Comparison of ENCODE assay signal across 28 mouse cellular contexts in genomic region chr2:38191601-38192000, GRCm38 (mm10).
A peak's percentile ranks its signal among the peaks of the same experiment; 100 is the strongest.
DNase-seq lines count a peak whose midpoint lies in the region; ATAC-seq and TF ChIP-seq lines count a peak whose summit lies in the region.
"Had no signal": no experiment of that assay in that cellular context is flagged by ENCODE, and none has a peak within 500 bp of the region (broad histone marks: within the 10 kb centered on the region; RNA-seq: fewer than 3 reads in every experiment).

No protein-coding gene starts in this region.

- H3K9me3 ChIP-seq in stomach, embryonic 15.5 days = no peaks in the 10 kb centered on the region
- H3K9me3 ChIP-seq in stomach, postnatal 0 days (ENCODE audit: control insufficient read depth, low read length) = no peaks in the 10 kb centered on the region
- H3K9me3 ChIP-seq in liver, embryonic 15.5 days (replicated peaks) = no peaks in the 10 kb centered on the region
- H3K9me3 ChIP-seq: heart, embryonic 13.5 days; hindbrain, embryonic 10.5 days; hindbrain, embryonic 15.5 days; kidney, embryonic 15.5 days; neural tube, embryonic 13.5 days had no signal

- no peak overlapping the region for H3K27ac ChIP-seq in stomach, embryonic 15.5 days
- no peak overlapping the region for H3K27ac ChIP-seq in stomach, postnatal 0 days (replicated peaks)
- peak overlapping the region; percentile 84 for H3K27ac ChIP-seq in liver, embryonic 15.5 days (replicated peaks)
- H3K27ac ChIP-seq: heart, embryonic 13.5 days; hindbrain, embryonic 10.5 days; hindbrain, embryonic 15.5 days; kidney, embryonic 15.5 days; layer of hippocampus, adult 2 months; left cerebral cortex, adult 2 months; neural tube, embryonic 13.5 days had no signal

- no peak for TF ChIP-seq CTCF in stomach, postnatal 0 days (IDR thresholded peaks at IDR 0.05; ENCODE audit: low read depth)

- H3K9ac ChIP-seq in stomach, embryonic 15.5 days = no peak overlapping the region
- H3K9ac ChIP-seq in stomach, postnatal 0 days (ENCODE audit: low read length) = no peak overlapping the region
- peak overlapping the region; percentile 25 for H3K9ac ChIP-seq in liver, embryonic 15.5 days
- H3K9ac ChIP-seq: heart, embryonic 13.5 days; hindbrain, embryonic 15.5 days; kidney, embryonic 15.5 days; lung, embryonic 14.5 days; neural tube, embryonic 13.5 days had no signal

- no peaks in the 10 kb centered on the region for H3K27me3 ChIP-seq in stomach, embryonic 15.5 days (replicated peaks)
- no peaks in the 10 kb centered on the region for H3K27me3 ChIP-seq in stomach, postnatal 0 days (ENCODE audit: control insufficient read depth, insufficient read depth, low read length)
- H3K27me3 ChIP-seq in liver, embryonic 15.5 days = no peaks in the 10 kb centered on the region
- H3K27me3 ChIP-seq: heart, embryonic 13.5 days; hindbrain, embryonic 15.5 days; kidney, embryonic 15.5 days; neural tube, embryonic 13.5 days had no signal

- peak; percentile 73; the same call in 1 of the 2 replicates for ATAC-seq in stomach, embryonic 15.5 days (ENCODE audit: insufficient read depth, low FRiP score, low read depth)
- ATAC-seq in stomach, postnatal 0 days (ENCODE audit: low FRiP score, low TSS enrichment) = no peak
- ATAC-seq in liver, embryonic 15.5 days (ENCODE audit: insufficient read depth) = peak; percentile 97
- ATAC-seq: forebrain, embryonic 16.5 days; inflammation-experienced regulatory T-cells, adult 6 months had no signal

- TF ChIP-seq EP300 in stomach, postnatal 0 days (optimal IDR thresholded peaks at IDR 0.05) = no peak

- no peak overlapping the region for H3K4me3 ChIP-seq in stomach, embryonic 15.5 days (replicated peaks)
- H3K4me3 ChIP-seq in stomach, postnatal 0 days (ENCODE audit: low read depth, low read length) = no peak overlapping the region
- H3K4me3 ChIP-seq in liver, embryonic 15.5 days (replicated peaks) = peak overlapping the region; percentile 39
- H3K4me3 ChIP-seq: heart, embryonic 13.5 days; hindbrain, embryonic 10.5 days; hindbrain, embryonic 15.5 days; kidney, embryonic 15.5 days; layer of hippocampus, adult 2 months; left cerebral cortex, adult 2 months; neural tube, embryonic 13.5 days had no signal

- H3K4me2 ChIP-seq in stomach, embryonic 15.5 days = no peak overlapping the region
- H3K4me2 ChIP-seq in stomach, postnatal 0 days (replicated peaks; ENCODE audit: low read depth) = no peak overlapping the region
- H3K4me2 ChIP-seq in liver, embryonic 15.5 days = peak overlapping the region; percentile 59
- H3K4me2 ChIP-seq: heart, embryonic 13.5 days; hindbrain, embryonic 15.5 days; kidney, embryonic 15.5 days; lung, embryonic 14.5 days; midbrain, embryonic 11.5 days; neural tube, embryonic 13.5 days had no signal

- no peaks in the 10 kb centered on the region for H3K36me3 ChIP-seq in stomach, embryonic 15.5 days
- H3K36me3 ChIP-seq in stomach, postnatal 0 days (ENCODE audit: control insufficient read depth, insufficient read depth, low read length) = no peaks in the 10 kb centered on the region
- H3K36me3 ChIP-seq in liver, embryonic 15.5 days (replicated peaks) = no peaks in the 10 kb centered on the region
- H3K36me3 ChIP-seq: heart, embryonic 13.5 days; hindbrain, embryonic 10.5 days; hindbrain, embryonic 15.5 days; kidney, embryonic 15.5 days; neural tube, embryonic 13.5 days had no signal

- DNase-seq in stomach, postnatal 0 days (ENCODE audit: low spot score) = no peak
- peak; percentile 79 for DNase-seq in liver
- no peak for DNase-seq in adrenal gland, postnatal 4 days (ENCODE audit: low spot score in 2 of 2)
- DNase-seq in lung, postnatal 25 days (ENCODE audit: low spot score) = no peak
- DNase-seq in thymus, postnatal 4 days = no peak
- DNase-seq: adrenal gland, postnatal 14 days; cerebellum, adult 8-10 months; cerebellum, postnatal 36 days; gastrocnemius, postnatal 10 days; heart, postnatal 10 days; kidney, adult 18-20 months; kidney, postnatal 25 days; lung, embryonic 14.5 days; lung, postnatal 14 days; right cerebral cortex, postnatal 4 days; thymus, postnatal 14 days had no signal

- no peaks in the 10 kb centered on the region for H3K4me1 ChIP-seq in stomach, embryonic 15.5 days
- no peaks in the 10 kb centered on the region for H3K4me1 ChIP-seq in stomach, postnatal 0 days (replicated peaks; ENCODE audit: control insufficient read depth, insufficient read depth)
- H3K4me1 ChIP-seq in liver, embryonic 15.5 days (replicated peaks) = peaks cover 56% of the 10 kb centered on the region
